Mouse (Mus musculus) lung, postnatal 0 days (tissue): ENCODE results near the gene Ethe1.

Experiments
- CTCF ChIP-seq: IDR thresholded peaks from 2 replicates; pipeline ENCODE4 v1.5.1; 2016; ENCODE audit warnings: antibody characterized with exemption, mild to moderate bottlenecking
- EP300 ChIP-seq: IDR thresholded peaks from 2 replicates; pipeline ENCODE4 v1.6.1; 2016; ENCODE audit warnings: antibody characterized with exemption, mild to moderate bottlenecking, control low read depth

DNA sequence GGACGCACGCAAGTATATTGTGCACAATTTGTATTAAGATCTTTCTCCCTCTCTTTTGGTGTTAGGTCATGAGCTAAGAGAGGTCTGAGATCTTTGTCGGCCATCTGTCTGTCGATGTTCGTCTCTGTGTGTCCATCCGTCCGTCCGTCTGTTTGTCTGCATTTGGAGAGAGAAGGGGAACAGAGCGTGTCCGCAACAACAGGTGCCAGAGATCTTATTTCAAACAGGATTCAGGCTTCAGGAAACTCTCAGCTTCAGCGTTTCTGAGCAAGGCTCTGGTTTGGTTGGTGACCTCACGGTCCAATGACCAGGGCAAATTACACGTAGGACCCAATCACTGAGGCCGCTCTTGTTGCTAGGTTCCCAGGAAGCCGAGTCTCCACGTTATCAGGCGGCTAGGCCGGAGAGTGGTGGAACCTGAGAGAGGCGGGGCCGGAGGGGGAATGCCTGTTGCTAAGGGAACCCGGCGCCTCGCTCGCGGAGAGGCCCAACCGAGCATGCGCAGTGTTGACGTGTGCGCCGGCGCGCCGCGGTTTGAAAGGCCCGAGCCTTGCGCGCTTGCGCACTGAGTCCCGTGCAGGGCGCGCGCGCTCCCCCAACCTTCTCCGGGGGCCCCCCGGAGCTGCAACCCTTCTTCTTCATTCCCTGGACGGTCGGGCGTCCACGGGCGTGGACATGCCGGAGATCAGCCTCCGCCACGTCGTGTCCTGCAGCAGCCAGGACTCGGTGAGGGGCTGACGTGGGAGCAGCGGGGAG lies 40.5 kb upstream of the Ethe1 start:
- TF ChIP-seq CTCF = no peak
- TF ChIP-seq EP300 = no peak
